Mouse (Mus musculus): ENCODE results near the gene Rpp30. TPM values are rescaled to one million over a fixed set of nuclear protein-coding genes. Genes with fewer than 3 reads are reported as not detected.

Gene Rpp30
- polyA plus RNA-seq, 1 experiment from 2014 or later = 31.5 TPM

GRCm38 (mm10) chr19:36109318-36109944 is 25.9 kb downstream of the Rpp30 start:
- ATAC-seq = no peak
- Histone ChIP-seq H3K9me3 (ENCODE audit: control insufficient read depth) (no peaks in the 10 kb centered on the region), H3K4me3 (ENCODE audit: low read depth, low read length) (no peak overlapping the region), H3K4me2 (replicated peaks; ENCODE audit: low read depth) (no peak overlapping the region), H3K9ac (ENCODE audit: low read depth, low read length) (no peak overlapping the region), H3K27ac (ENCODE audit: low read depth, low read length) (no peak overlapping the region), H3K36me3 (ENCODE audit: control insufficient read depth, insufficient read depth) (no peaks in the 10 kb centered on the region), H3K4me1 (replicated peaks; ENCODE audit: control insufficient read depth, insufficient read depth, low read length) (no peaks in the 10 kb centered on the region), H3K27me3 (replicated peaks; ENCODE audit: control insufficient read depth, insufficient read depth, low read length) (no peaks in the 10 kb centered on the region)
- WGBS = 72% methylated on average over 26 of the region's 26 CpGs
- TF ChIP-seq CTCF (IDR thresholded peaks at IDR 0.05; ENCODE audit: low read depth) = no peak

- WGBS = 51% methylated on average over 7 of the region's 7 CpGs
- H3K36me3 ChIP-seq (ENCODE audit: control insufficient read depth, insufficient read depth) = no peaks in the 10 kb centered on the region
- H3K4me1 ChIP-seq (replicated peaks; ENCODE audit: control insufficient read depth, insufficient read depth, low read length) = no peaks in the 10 kb centered on the region
- no peaks in the 10 kb centered on the region for H3K9me3 ChIP-seq (ENCODE audit: control insufficient read depth)
- H3K4me2 ChIP-seq (replicated peaks; ENCODE audit: low read depth) = no peak overlapping the region
- no peak overlapping the region for H3K27ac ChIP-seq (ENCODE audit: low read depth, low read length)
- H3K9ac ChIP-seq (ENCODE audit: low read depth, low read length) = no peak overlapping the region
- no peak for TF ChIP-seq CTCF (IDR thresholded peaks at IDR 0.05; ENCODE audit: low read depth)
- H3K4me3 ChIP-seq (ENCODE audit: low read depth, low read length) = no peak overlapping the region
- no peak for ATAC-seq
- H3K27me3 ChIP-seq (replicated peaks; ENCODE audit: control insufficient read depth, insufficient read depth, low read length) = no peaks in the 10 kb centered on the region
Observed at GRCm38 (mm10) chr19:36110465-36110864, 26.9 kb downstream of the Rpp30 start.

- H3K4me3 ChIP-seq (ENCODE audit: low read depth, low read length) = no peak overlapping the region
- peak; percentile 71 for TF ChIP-seq CTCF (IDR thresholded peaks at IDR 0.05; ENCODE audit: low read depth)
- H3K9ac ChIP-seq (ENCODE audit: low read depth, low read length) = no peak overlapping the region
- no peaks in the 10 kb centered on the region for H3K9me3 ChIP-seq (ENCODE audit: control insufficient read depth)
- no peaks in the 10 kb centered on the region for H3K27me3 ChIP-seq (replicated peaks; ENCODE audit: control insufficient read depth, insufficient read depth, low read length)
- ATAC-seq = no peak
- H3K4me1 ChIP-seq (replicated peaks; ENCODE audit: control insufficient read depth, insufficient read depth, low read length) = no peaks in the 10 kb centered on the region
- H3K4me2 ChIP-seq (replicated peaks; ENCODE audit: low read depth) = no peak overlapping the region
- H3K36me3 ChIP-seq (ENCODE audit: control insufficient read depth, insufficient read depth) = no peaks in the 10 kb centered on the region
- 31% methylated on average over 7 of the region's 7 CpGs for WGBS
- H3K27ac ChIP-seq (ENCODE audit: low read depth, low read length) = no peak overlapping the region
Observed at GRCm38 (mm10) chr19:36111054-36111895, 27.8 kb downstream of the Rpp30 start.

- H3K4me1 ChIP-seq (replicated peaks; ENCODE audit: control insufficient read depth, insufficient read depth, low read length) = no peaks in the 10 kb centered on the region
- H3K36me3 ChIP-seq (ENCODE audit: control insufficient read depth, insufficient read depth) = no peaks in the 10 kb centered on the region
- WGBS = 61% methylated on average over 17 of the region's 17 CpGs
- no peak overlapping the region for H3K27ac ChIP-seq (ENCODE audit: low read depth, low read length)
- no peak for TF ChIP-seq CTCF (IDR thresholded peaks at IDR 0.05; ENCODE audit: low read depth)
- H3K4me3 ChIP-seq (ENCODE audit: low read depth, low read length) = no peak overlapping the region
- no peak overlapping the region for H3K9ac ChIP-seq (ENCODE audit: low read depth, low read length)
- H3K27me3 ChIP-seq (replicated peaks; ENCODE audit: control insufficient read depth, insufficient read depth, low read length) = no peaks in the 10 kb centered on the region
- H3K4me2 ChIP-seq (replicated peaks; ENCODE audit: low read depth) = no peak overlapping the region
- ATAC-seq = no peak
- H3K9me3 ChIP-seq (ENCODE audit: control insufficient read depth) = no peaks in the 10 kb centered on the region
Observed at GRCm38 (mm10) chr19:36112007-36112406, 28.5 kb downstream of the Rpp30 start.

GRCm38 (mm10) chr19:36116185-36116584 is 32.7 kb downstream of the Rpp30 start:
- Histone ChIP-seq H3K9me3 (ENCODE audit: control insufficient read depth) (no peaks in the 10 kb centered on the region), H3K27ac (ENCODE audit: low read depth, low read length) (no peak overlapping the region), H3K4me1 (replicated peaks; ENCODE audit: control insufficient read depth, insufficient read depth, low read length) (no peaks in the 10 kb centered on the region), H3K27me3 (replicated peaks; ENCODE audit: control insufficient read depth, insufficient read depth, low read length) (no peaks in the 10 kb centered on the region), H3K9ac (ENCODE audit: low read depth, low read length) (no peak overlapping the region), H3K4me3 (ENCODE audit: low read depth, low read length) (no peak overlapping the region), H3K36me3 (ENCODE audit: control insufficient read depth, insufficient read depth) (no peaks in the 10 kb centered on the region), H3K4me2 (replicated peaks; ENCODE audit: low read depth) (no peak overlapping the region)
- TF ChIP-seq CTCF (IDR thresholded peaks at IDR 0.05; ENCODE audit: low read depth) = no peak
- 85% methylated on average over 4 of the region's 4 CpGs for WGBS
- ATAC-seq = no peak

- Histone ChIP-seq H3K4me2 (replicated peaks; ENCODE audit: low read depth) (no peak overlapping the region), H3K9me3 (ENCODE audit: control insufficient read depth) (no peaks in the 10 kb centered on the region; the same call in 1 of the 2 replicates), H3K9ac (ENCODE audit: low read depth, low read length) (no peak overlapping the region), H3K27me3 (replicated peaks; ENCODE audit: control insufficient read depth, insufficient read depth, low read length) (no peaks in the 10 kb centered on the region), H3K36me3 (ENCODE audit: control insufficient read depth, insufficient read depth) (no peaks in the 10 kb centered on the region), H3K27ac (ENCODE audit: low read depth, low read length) (no peak overlapping the region), H3K4me1 (replicated peaks; ENCODE audit: control insufficient read depth, insufficient read depth, low read length) (no peaks in the 10 kb centered on the region), H3K4me3 (ENCODE audit: low read depth, low read length) (no peak overlapping the region)
- no peak for ATAC-seq
- 88% methylated on average over 8 of the region's 8 CpGs for WGBS
- TF ChIP-seq CTCF (IDR thresholded peaks at IDR 0.05; ENCODE audit: low read depth) = no peak
Observed at GRCm38 (mm10) chr19:36119219-36119618, 35.7 kb downstream of the Rpp30 start.

Data from intestine, postnatal 0 days (tissue).